Mouse (Mus musculus) thymus, postnatal 4 days (tissue): ENCODE measurements around the gene Gm45717.

Experiments
- DNase-seq: peaks from one replicate; pipeline ENCODE4 v3.0.0; 2021

Gm45717 gene

DNA sequence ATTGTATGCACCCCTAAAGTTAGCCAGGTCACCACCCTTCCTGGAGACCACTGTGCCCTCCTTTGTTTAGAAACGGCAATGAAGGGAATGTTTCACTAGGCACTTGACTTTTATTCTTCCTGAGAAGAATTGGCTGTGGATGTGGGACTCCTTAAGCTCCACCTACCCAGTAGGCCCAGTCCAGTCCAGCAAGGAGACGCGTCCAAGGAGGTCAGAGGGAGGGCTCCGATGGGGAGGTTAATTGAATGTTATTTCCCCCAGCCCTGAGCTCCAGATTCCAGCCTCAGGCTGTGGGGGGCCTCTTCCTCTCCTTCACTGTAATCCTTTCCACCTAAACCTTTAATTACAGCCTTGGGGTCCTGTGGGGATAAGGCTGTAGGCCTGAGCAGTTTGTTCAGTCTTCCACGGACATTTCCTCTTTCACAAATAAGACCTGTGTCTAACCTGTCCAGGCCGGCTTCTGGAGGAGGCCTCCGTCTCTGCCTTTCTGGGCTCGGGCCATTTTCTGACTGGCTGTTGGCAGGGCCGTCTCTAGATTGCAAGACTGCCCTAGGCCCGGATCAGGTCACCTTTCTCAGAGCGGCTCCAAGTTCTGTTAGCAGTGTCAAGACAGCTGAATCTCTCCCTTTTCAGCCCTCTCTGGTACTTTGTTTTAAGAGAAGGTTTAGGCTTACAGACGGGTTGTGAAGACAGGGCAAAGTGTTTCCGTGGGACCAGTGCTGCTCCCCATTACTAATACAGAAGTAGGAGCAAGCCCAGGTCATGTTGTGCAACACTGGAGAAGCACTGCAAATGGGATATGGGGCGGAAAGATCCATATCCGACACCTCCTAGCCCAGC is 53.5 kb downstream of the Gm45717 start:
- no peak for DNase-seq

GRCm38 (mm10) chr7:140900220-140900619 is 55.5 kb downstream of the Gm45717 start, which contains the start of gene Cox8b:
TSS of gene Cox8b (minus strand) at chr7:140900446.
- no peak for DNase-seq
